In the genomic region with DNA sequence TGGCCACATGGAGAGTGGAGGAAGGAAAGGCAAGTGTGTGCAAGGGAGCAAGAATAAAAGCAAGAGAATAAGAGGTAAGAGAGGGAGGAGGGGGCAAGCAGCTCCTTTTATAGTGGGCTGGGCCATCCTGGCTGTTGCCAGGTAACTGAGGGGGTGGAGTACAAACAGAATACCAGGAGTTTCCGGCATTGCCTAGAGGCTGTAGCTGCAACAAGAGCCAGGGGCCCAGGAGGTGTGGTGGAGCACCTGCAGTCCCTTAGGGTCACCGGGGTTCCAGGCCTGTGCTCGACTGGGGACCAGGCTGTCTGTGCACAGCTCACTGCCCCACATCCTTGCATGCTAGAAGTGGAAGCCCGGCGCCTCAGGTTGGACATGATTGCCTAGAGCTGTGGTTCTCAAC, we compare ENCODE assay signal across 13 mouse cellular contexts. TPM values are rescaled to one million over a fixed set of nuclear protein-coding genes. Genes with fewer than 3 reads are reported as not detected.
DNase-seq lines count a peak whose midpoint lies in the region; ATAC-seq and TF ChIP-seq lines count a peak whose summit lies in the region.
"Had no signal": no experiment of that assay in that cellular context is flagged by ENCODE, and none has a peak within 500 bp of the region (broad histone marks: within the 10 kb centered on the region; RNA-seq: fewer than 3 reads in every experiment).

No protein-coding gene starts in this region.

- peak; percentile 72 for ATAC-seq in kidney, embryonic 15.5 days (replicated peaks; ENCODE audit: low FRiP score)
- peak; percentile 67; the same call in 1 of the 2 replicates for ATAC-seq in embryonic facial prominence, embryonic 11.5 days (replicated peaks; ENCODE audit: insufficient number of reproducible peaks, low FRiP score, low TSS enrichment, low read depth)
- ATAC-seq in hindbrain, embryonic 13.5 days (ENCODE audit: low FRiP score) = no peak
- ATAC-seq: midbrain, embryonic 16.5 days had no signal

- no peak overlapping the region for H3K4me3 ChIP-seq in kidney, embryonic 15.5 days (replicated peaks)
- no peak overlapping the region for H3K4me3 ChIP-seq in embryonic facial prominence, embryonic 11.5 days (ENCODE audit: low read depth, low read length)
- H3K4me3 ChIP-seq in hindbrain, embryonic 13.5 days = no peak overlapping the region
- H3K4me3 ChIP-seq in gastrocnemius, adult 2 months = no peak overlapping the region
- H3K4me3 ChIP-seq: left cerebral cortex, adult 2 months; neural tube, embryonic 12.5 days had no signal

- WGBS in kidney, embryonic 15.5 days = 24% methylated on average over 5 of the region's 5 CpGs
- 32% methylated on average over 5 of the region's 5 CpGs for WGBS in embryonic facial prominence, embryonic 11.5 days
- WGBS in hindbrain, embryonic 13.5 days = 54% methylated on average over 5 of the region's 5 CpGs

- H3K9me3 ChIP-seq in kidney, embryonic 15.5 days (replicated peaks) = no peaks in the 10 kb centered on the region
- H3K9me3 ChIP-seq in embryonic facial prominence, embryonic 11.5 days (replicated peaks; ENCODE audit: control insufficient read depth, low read length) = no peaks in the 10 kb centered on the region
- H3K9me3 ChIP-seq in hindbrain, embryonic 13.5 days = no peaks in the 10 kb centered on the region
- H3K9me3 ChIP-seq: neural tube, embryonic 12.5 days had no signal

- H3K4me1 ChIP-seq in kidney, embryonic 15.5 days = peaks cover 18% of the 10 kb centered on the region
- no peaks in the 10 kb centered on the region for H3K4me1 ChIP-seq in embryonic facial prominence, embryonic 11.5 days (ENCODE audit: control insufficient read depth, insufficient read depth, low read length)
- peaks cover 11% of the 10 kb centered on the region for H3K4me1 ChIP-seq in hindbrain, embryonic 13.5 days (replicated peaks)

- H3K27me3 ChIP-seq in kidney, embryonic 15.5 days = no peaks in the 10 kb centered on the region
- H3K27me3 ChIP-seq in embryonic facial prominence, embryonic 11.5 days (ENCODE audit: control insufficient read depth, insufficient read depth, low read length) = no peaks in the 10 kb centered on the region
- no peaks in the 10 kb centered on the region for H3K27me3 ChIP-seq in hindbrain, embryonic 13.5 days
- H3K27me3 ChIP-seq: neural tube, embryonic 12.5 days had no signal

- H3K9ac ChIP-seq in kidney, embryonic 15.5 days = no peak overlapping the region
- no peak overlapping the region for H3K9ac ChIP-seq in embryonic facial prominence, embryonic 11.5 days (replicated peaks; ENCODE audit: low read length)
- no peak overlapping the region for H3K9ac ChIP-seq in hindbrain, embryonic 13.5 days
- H3K9ac ChIP-seq: neural tube, embryonic 12.5 days had no signal

- no peaks in the 10 kb centered on the region for H3K36me3 ChIP-seq in kidney, embryonic 15.5 days
- H3K36me3 ChIP-seq in embryonic facial prominence, embryonic 11.5 days (replicated peaks; ENCODE audit: control insufficient read depth, insufficient read depth, low read depth, low read length) = no peaks in the 10 kb centered on the region
- no peaks in the 10 kb centered on the region for H3K36me3 ChIP-seq in hindbrain, embryonic 13.5 days
- H3K36me3 ChIP-seq: neural tube, embryonic 12.5 days had no signal

- no peak for DNase-seq in kidney, adult 9 months
- peak; percentile 76 for DNase-seq in ES-CJ7 (ENCODE audit: low read depth, low spot score)
- DNase-seq in embryonic facial prominence, embryonic 11.5 days (ENCODE audit: low spot score) = peak; percentile 48
- DNase-seq in lung, postnatal 10 days = peak; percentile 31
- DNase-seq in gastrocnemius, adult 2 months = no peak
- no peak for DNase-seq in kidney, adult 8-10 months
- DNase-seq: cerebellum, adult 11-12 months; spleen, adult 18-20 months had no signal

- H3K4me2 ChIP-seq in kidney, embryonic 15.5 days = no peak overlapping the region
- no peak overlapping the region for H3K4me2 ChIP-seq in embryonic facial prominence, embryonic 11.5 days (ENCODE audit: low read depth, low read length)
- H3K4me2 ChIP-seq in hindbrain, embryonic 13.5 days = no peak overlapping the region
- H3K4me2 ChIP-seq: neural tube, embryonic 12.5 days had no signal

- intact Hi-C loops in gastrocnemius, adult 2 months (cut with DNase I) = no loop called here

- 0 out of 2 replicates have a peak overlapping the region, but pooled peaks have one; percentile 10 for H3K27ac ChIP-seq in kidney, embryonic 15.5 days
- no peak overlapping the region for H3K27ac ChIP-seq in embryonic facial prominence, embryonic 11.5 days (replicated peaks; ENCODE audit: low read depth, low read length)
- no peak overlapping the region for H3K27ac ChIP-seq in hindbrain, embryonic 13.5 days
- H3K27ac ChIP-seq in gastrocnemius, adult 2 months = no peak overlapping the region
- H3K27ac ChIP-seq: left cerebral cortex, adult 2 months; neural tube, embryonic 12.5 days had no signal

- no peak for TF ChIP-seq CTCF in gastrocnemius, adult 2 months (IDR thresholded peaks at IDR 0.05)

RNA-seq across cellular contexts. Expression of a gene that starts 27.5 kb away (rescaled TPM):
- polyA plus RNA-seq in kidney, embryonic 15.5 days (2015; fragmentation: Nextera tagmentation; extraction: Ambion mirVana) = 13.2 and 23.7 TPM in 2 replicates
- 13.5 and 13.9 TPM in 2 replicates for polyA plus RNA-seq in embryonic facial prominence, embryonic 11.5 days (2014; fragmentation: Nextera tagmentation; extraction: Ambion mirVana)
- 18.1 and 20.0 TPM in 2 replicates for polyA plus RNA-seq in hindbrain, embryonic 13.5 days (2015; fragmentation: Nextera tagmentation; extraction: Ambion mirVana)
- total RNA-seq in gastrocnemius, adult 2 months (2021) = 100 to 1,000 TPM; 516 to 675 TPM

Comparison
In these comparisons a context has a peak if more than half of its experiments do, and no peak if none do; other contexts are left out.
1. DNase-seq: peak in ES-CJ7 (single experiment), embryonic facial prominence, embryonic 11.5 days (single experiment) and lung, postnatal 10 days (single experiment); none in kidney, adult 9 months (single experiment), gastrocnemius, adult 2 months (single experiment) and kidney, adult 8-10 months (0 of 2).